Mouse (Mus musculus) CH12.LX (cell line): Measurements from ENCODE around the gene Fam3c. TPM values are rescaled to one million over a fixed set of nuclear protein-coding genes. Genes with fewer than 3 reads are reported as not detected.

ENCODE experiments used
- DNase-seq: peaks from one replicate; pipeline ENCODE4 v3.0.0-alpha.2; 2013; ENCODE audit errors: extremely low read depth
- H3K27ac ChIP-seq: 2 replicates; pipeline ENCODE4 v1.5.1; 2012; ENCODE audit warnings: low read depth, mild to moderate bottlenecking, control low read depth, moderate library complexity; ENCODE audit not compliant: insufficient read depth
- H3K27me3 ChIP-seq: replicated peaks from 2 replicates; pipeline ENCODE3; 2012; ENCODE audit warnings: inconsistent platforms
- H3K36me3 ChIP-seq, 2 experiments: replicated peaks in 1 of 2; 2 replicates each; pipeline versions ENCODE3 to v1.6.1; 2012; ENCODE audit warnings: inconsistent platforms in 1 of 2, low read length in 1 of 2, mild to moderate bottlenecking in 1 of 2, mixed read lengths in 1 of 2, moderate library complexity in 1 of 2; ENCODE audit not compliant: control insufficient read depth in 1 of 2, insufficient read depth in 1 of 2
- H3K4me1 ChIP-seq, 2 experiments: 2 replicates each; pipeline ENCODE4 v1.6.1; 2012; ENCODE audit warnings: inconsistent platforms in 1 of 2, moderate library complexity in 1 of 2; ENCODE audit not compliant: insufficient read depth in 2 of 2, control insufficient read depth in 1 of 2
- H3K4me2 ChIP-seq: 2 replicates; pipeline ENCODE4 v1.6.1; 2012; ENCODE audit warnings: low read depth, mild to moderate bottlenecking, control low read depth; ENCODE audit not compliant: poor library complexity, insufficient read depth, severe bottlenecking
- H3K4me3 ChIP-seq, 3 experiments: fragments of 150-350 bp in 1 of 3; sonication (generic) in 1 of 3; replicated peaks in 1 of 3; 2 replicates each; pipeline versions ENCODE3 to v1.5.1; 2011 to 2012; ENCODE audit warnings: low read depth in 2 of 3, low read length in 2 of 3, mild to moderate bottlenecking in 2 of 3, moderate library complexity in 2 of 3, control low read depth in 1 of 3, improper control_type of control experiment in 1 of 3, inconsistent platforms in 1 of 3, mixed read lengths in 1 of 3; ENCODE audit not compliant: poor library complexity in 1 of 3
- H3K79me2 ChIP-seq: replicated peaks from 2 replicates; pipeline ENCODE4 v1.6.1; 2012; ENCODE audit warnings: mild to moderate bottlenecking, moderate library complexity; ENCODE audit not compliant: control insufficient read depth, poor library complexity, insufficient read depth, severe bottlenecking; ENCODE audit errors: extremely low read depth
- H3K9ac ChIP-seq: 2 replicates; pipeline ENCODE4 v1.6.1; 2012; ENCODE audit warnings: low read depth, mild to moderate bottlenecking, control low read depth, moderate library complexity; ENCODE audit not compliant: insufficient read depth
- H3K9me3 ChIP-seq: replicated peaks from 2 replicates; pipeline ENCODE3; 2012; ENCODE audit warnings: low read length, inconsistent platforms, mixed read lengths
- CHD1 ChIP-seq: IDR thresholded peaks from 2 replicates; pipeline ENCODE4 v1.6.1; 2012; ENCODE audit warnings: low read depth, low read length, improper control_type of control experiment, inconsistent platforms
- CHD2 ChIP-seq: IDR thresholded peaks from 2 replicates; pipeline ENCODE4 v1.6.1; 2011; ENCODE audit warnings: low read length, improper control_type of control experiment
- CTCF ChIP-seq, 2 experiments: IDR thresholded peaks in 1 of 2; conservative IDR thresholded peaks in 1 of 2; 2 replicates each; pipeline ENCODE4 v1.5.1; 2011 to 2012; ENCODE audit warnings: low read depth in 2 of 2, low read length in 2 of 2, improper control_type of control experiment in 1 of 2, inconsistent platforms in 1 of 2, mild to moderate bottlenecking in 1 of 2, moderate library complexity in 1 of 2
- HCFC1 ChIP-seq: IDR thresholded peaks from 2 replicates; pipeline ENCODE4 v1.6.1; 2012; ENCODE audit warnings: low read depth, mild to moderate bottlenecking, inconsistent platforms, low read length, improper control_type of control experiment
- IRF4 ChIP-seq: IDR thresholded peaks from 2 replicates; pipeline ENCODE4 v1.6.1; 2014; ENCODE audit warnings: low read depth, mild to moderate bottlenecking, inconsistent platforms, low read length, improper control_type of control experiment
- MAX ChIP-seq: IDR thresholded peaks from 2 replicates; pipeline ENCODE4 v1.6.1; 2011; ENCODE audit warnings: low read length, improper control_type of control experiment
- MAZ ChIP-seq: IDR thresholded peaks from 2 replicates; pipeline ENCODE4 v1.6.1; 2012; ENCODE audit warnings: low read depth, mild to moderate bottlenecking, inconsistent platforms, low read length, improper control_type of control experiment, moderate library complexity
- MEF2A ChIP-seq: IDR thresholded peaks from 2 replicates; pipeline ENCODE4 v1.6.1; 2014; ENCODE audit warnings: low read depth, mild to moderate bottlenecking, inconsistent platforms, low read length, improper control_type of control experiment, borderline replicate concordance
- MXI1 ChIP-seq: IDR thresholded peaks from 2 replicates; pipeline ENCODE4 v1.6.1; 2011; ENCODE audit warnings: mild to moderate bottlenecking, low read depth, low read length, improper control_type of control experiment
- NELFE ChIP-seq: IDR thresholded peaks from 2 replicates; pipeline ENCODE4 v1.6.1; 2011; ENCODE audit warnings: low read depth, low read length, improper control_type of control experiment
- NRF1 ChIP-seq: IDR thresholded peaks from 2 replicates; pipeline ENCODE4 v1.6.1; 2014; ENCODE audit warnings: low read depth, mild to moderate bottlenecking, inconsistent platforms, low read length, improper control_type of control experiment, moderate library complexity
- POLR2A ChIP-seq: IDR thresholded peaks from 2 replicates; pipeline ENCODE4 v1.6.1; 2011; ENCODE audit warnings: low read depth, mild to moderate bottlenecking, improper control_type of control experiment, low read length
- RAD21 ChIP-seq: IDR thresholded peaks from 2 replicates; pipeline ENCODE4 v1.6.1; 2011; ENCODE audit warnings: low read depth, mild to moderate bottlenecking, low read length, improper control_type of control experiment, moderate library complexity
- TBP ChIP-seq: conservative IDR thresholded peaks from 2 replicates; pipeline ENCODE4 v1.6.1; 2011; ENCODE audit warnings: low read depth, low read length, improper control_type of control experiment
- TCF12 ChIP-seq: IDR thresholded peaks from 2 replicates; pipeline ENCODE4 v1.6.1; 2014; ENCODE audit warnings: low read depth, mild to moderate bottlenecking, inconsistent platforms, low read length, improper control_type of control experiment
- UBTF ChIP-seq: IDR thresholded peaks from 2 replicates; pipeline ENCODE4 v1.6.1; 2012; ENCODE audit warnings: low read depth, mild to moderate bottlenecking, inconsistent platforms, low read length, improper control_type of control experiment, moderate library complexity
- USF1 ChIP-seq: IDR thresholded peaks from 2 replicates; pipeline ENCODE4 v1.6.1; 2014; ENCODE audit warnings: low read depth, mild to moderate bottlenecking, inconsistent platforms, low read length, improper control_type of control experiment
- ZC3H11A ChIP-seq: IDR thresholded peaks from 2 replicates; pipeline ENCODE4 v1.6.1; 2012; ENCODE audit warnings: low read depth, mild to moderate bottlenecking, inconsistent platforms, low read length, improper control_type of control experiment
- ZKSCAN1 ChIP-seq: IDR thresholded peaks from 2 replicates; pipeline ENCODE4 v1.6.1; 2012; ENCODE audit warnings: low read depth, inconsistent platforms, low read length, improper control_type of control experiment, borderline replicate concordance
- ZMIZ1 ChIP-seq: IDR thresholded peaks from 2 replicates; pipeline ENCODE4 v1.6.1; 2012; ENCODE audit warnings: low read depth, mild to moderate bottlenecking, inconsistent platforms, low read length, improper control_type of control experiment
- ZNF384 ChIP-seq: IDR thresholded peaks from 2 replicates; pipeline ENCODE4 v1.6.1; 2012; ENCODE audit warnings: low read depth, low read length, improper control_type of control experiment, inconsistent platforms
- dilution Hi-C: fragments of 300-500 bp; cut with MboI; formaldehyde crosslinking; loops from 2 replicates; pipeline ENCODE4 v1.14.3; 2020; ENCODE audit warnings: low sequenced_read_pairs; ENCODE audit not compliant: extremely low pct_unique_long_range_greater_than_20kb, extremely low pct_ligation_motif_present
- in situ Hi-C: fragments of 300-500 bp; cut with MboI; formaldehyde crosslinking; loops from 3 replicates; pipeline ENCODE4 v1.14.3; 2019; ENCODE audit warnings: low sequenced_read_pairs, low pct_ligation_motif_present, low pct_unique_long_range_greater_than_20kb, mixed read lengths
- polyA plus RNA-seq: library from polyadenylated mRNA; unstranded; fragments of >175 nt; gene quantifications from 2 replicates; pipeline ENCODE4 v1.2.1, GENCODE M21; 2012; ENCODE audit warnings: low read depth; ENCODE audit not compliant: insufficient read length
- total RNA-seq, 2 experiments: library from RNA; depleted of rRNA; stranded (reverse); fragments of 300-350 nt in 1 of 2; fragments of >200 nt in 1 of 2; gene quantifications; 2 replicates each; pipeline ENCODE4 v1.2.3; 2012 to 2014

Fam3c gene
- total and polyA plus RNA-seq, 3 experiments: 61.9 to 155 (median 95.9) TPM

- Histone ChIP-seq H3K9ac (peak within 1 kb of the TSS; percentile 78), H3K4me3 (peak within 1 kb of the TSS; percentile 73 to 94 (median 80))
- in situ Hi-C loops (loop anchor here (10.0 kb wide), 1 partner anchor 153 kb away; no protein-coding TSS in a partner anchor), dilution Hi-C loops (no loop called here)
- TF ChIP-seq HCFC1 (peak; percentile 36; the same call in 1 of the 2 replicates), ZKSCAN1 (no peak), TBP (peak; percentile 87), TCF12 (peak; percentile 86), NELFE (peak; percentile 77), USF1 (no peak), POLR2A (peak; percentile 73), ZNF384 (no peak), IRF4 (peak; percentile 72; the same call in 1 of the 2 replicates), ZC3H11A (no peak), NRF1 (0 out of 2 replicates have a peak, but pooled peaks have one; percentile 27), MAX (no peak), MEF2A (0 out of 2 replicates have a peak, but pooled peaks have one; percentile 8), CHD1 (no peak; the same call in 1 of the 2 replicates), ZMIZ1 (no peak; the same call in 1 of the 2 replicates), CHD2 (peak; percentile 49; the same call in 1 of the 2 replicates), UBTF (0 out of 2 replicates have a peak, but pooled peaks have one; percentile 19), RAD21 (peak; percentile 11), MAZ (peak; percentile 71; the same call in 1 of the 2 replicates), CTCF (conservative IDR thresholded peaks at IDR 0.05 in 1 of 2, IDR thresholded peaks at IDR 0.05 in 1 of 2; ENCODE audit: low read depth in 2 of 2, low read length in 2 of 2) (peak in 1 of 2 experiments; percentile 41; a peak in 2 of 4 replicates), MXI1 (no peak)
- TF ChIP-seq, all 38 proteins: peak for 13
- peak; percentile 70 for DNase-seq
- no peaks in the 10 kb centered on the region for H3K9me3 ChIP-seq
- peaks cover 0 to 10% of the 10 kb centered on the region in 2 experiments for H3K36me3 ChIP-seq
- peak within 1 kb of the TSS; percentile 93 for H3K27ac ChIP-seq
- H3K4me2 ChIP-seq: peak within 1 kb of the TSS; percentile 55
- H3K4me1 ChIP-seq: peaks cover 7 to 33% of the 10 kb centered on the region in 2 experiments; a peak in 3 of 4 replicates
- H3K27me3 ChIP-seq: no peaks in the 10 kb centered on the region
- peaks cover 29% of the 10 kb centered on the region for H3K79me2 ChIP-seq
Measured at GRCm38 (mm10) chr6:22288004-22288736, 67.9 kb downstream of the Fam3c start, which contains the start of gene Wnt16. Gene Wnt16 (plus strand): TSS chr6:22288227.
